Mouse (Mus musculus): ENCODE data around the gene Ano3.
"Not testable (repeated sequence)": the region's sequence is repeated elsewhere in the genome, so short reads cannot be mapped to it uniquely, and the experiment has no call there.

Gene Ano3

GRCm38 (mm10) chr2:110950823-110951222, at the start of gene Ano3:
TSS of gene Ano3 (minus strand) at chr2:110950923.
- in situ Hi-C loops (cut with MboI; ENCODE audit: low sequenced_read_pairs): not testable (repeated sequence)

DNA sequence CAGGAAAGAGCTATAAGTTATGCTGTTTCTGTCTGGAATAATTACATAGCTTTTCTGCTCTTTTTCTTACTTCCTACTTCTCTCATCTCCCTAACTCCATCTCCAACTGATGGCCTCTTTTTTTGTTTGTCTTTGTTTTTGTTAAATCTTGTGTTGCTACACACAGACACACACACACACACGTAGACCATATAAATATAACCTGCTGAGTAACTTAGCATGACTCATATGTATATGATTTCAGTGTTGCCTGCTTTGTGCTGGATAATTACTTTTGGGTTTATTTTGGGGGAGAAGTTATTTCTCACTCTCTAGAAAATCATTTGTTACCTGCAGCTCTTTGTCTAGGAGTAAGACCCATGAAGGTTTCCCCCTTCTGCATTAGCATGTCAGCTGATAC, 39.3 kb upstream of the Ano3 start:
- in situ Hi-C loops (cut with MboI; ENCODE audit: low sequenced_read_pairs): no loop called here

- in situ Hi-C loops (cut with MboI; ENCODE audit: low sequenced_read_pairs): no loop called here
Observed at GRCm38 (mm10) chr2:110989539-110989938, 38.8 kb upstream of the Ano3 start.

DNA sequence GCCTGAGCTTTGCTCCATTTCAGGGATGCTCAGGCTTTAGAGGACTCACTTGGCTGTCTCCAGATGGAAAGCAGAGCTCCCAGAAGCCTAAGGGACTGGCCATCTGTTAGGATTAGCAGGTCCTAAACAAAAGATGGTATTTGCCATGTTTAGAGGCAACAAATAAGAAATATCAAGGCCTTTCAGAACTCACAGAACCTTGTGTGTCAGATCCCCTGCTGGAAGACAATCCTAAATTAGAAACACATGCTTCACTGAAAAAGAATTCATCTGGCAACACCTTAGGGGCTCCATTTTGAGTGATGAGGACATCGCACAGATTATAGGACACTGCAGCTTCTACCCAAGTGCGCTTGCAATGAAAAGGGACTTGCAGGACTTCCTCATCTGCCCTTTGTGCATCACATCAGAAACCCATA, 35.1 kb upstream of the Ano3 start:
- in situ Hi-C loops (cut with MboI; ENCODE audit: low sequenced_read_pairs): no loop called here

DNA sequence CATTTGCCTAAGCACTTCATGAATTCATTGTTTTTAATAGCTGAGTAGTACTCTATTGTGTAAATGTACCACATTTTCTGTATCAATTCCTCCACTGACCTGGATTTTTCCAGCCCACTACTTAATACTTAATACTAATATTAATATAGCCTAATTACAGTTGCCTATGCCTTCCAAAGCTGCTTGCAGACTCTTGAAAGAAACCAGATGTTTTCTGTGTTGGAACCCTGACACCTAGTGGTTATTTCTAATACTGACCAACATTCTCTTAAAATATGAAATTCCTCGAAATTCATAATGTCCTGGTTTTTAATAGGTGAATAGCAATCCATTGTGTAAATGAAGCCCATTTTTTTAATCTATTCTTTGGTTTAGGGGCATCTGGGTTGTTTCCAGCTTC, 31.0 kb upstream of the Ano3 start:
- in situ Hi-C loops (cut with MboI; ENCODE audit: low sequenced_read_pairs): no loop called here

DNA sequence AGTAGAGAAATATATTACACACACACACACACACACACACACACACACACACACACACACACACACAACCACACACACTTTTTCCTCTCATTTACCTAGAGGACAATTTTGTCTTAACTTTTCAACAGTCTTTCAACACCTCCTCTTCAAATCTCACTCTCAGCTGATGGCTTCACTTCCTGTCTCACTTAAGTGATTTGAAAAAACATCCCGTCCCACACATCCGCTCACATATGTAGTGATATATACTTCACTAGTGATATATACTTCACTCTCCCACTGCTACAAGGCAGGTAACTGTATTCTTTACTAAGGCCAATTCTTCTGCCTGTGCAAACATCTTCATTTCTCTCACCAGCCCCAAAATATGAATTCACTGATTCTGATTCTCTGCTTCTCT, 28.9 kb upstream of the Ano3 start:
- in situ Hi-C loops (cut with MboI; ENCODE audit: low sequenced_read_pairs): no loop called here

GRCm38 (mm10) chr2:110976871-110977270, 26.1 kb upstream of the Ano3 start:
- in situ Hi-C loops (cut with MboI; ENCODE audit: low sequenced_read_pairs): no loop called here

GRCm38 (mm10) chr2:110970158-110970557, 19.4 kb upstream of the Ano3 start:
- in situ Hi-C loops (cut with MboI; ENCODE audit: low sequenced_read_pairs): no loop called here

- in situ Hi-C loops (cut with MboI; ENCODE audit: low sequenced_read_pairs): no loop called here
Observed at GRCm38 (mm10) chr2:110965398-110965797, 14.7 kb upstream of the Ano3 start.

GRCm38 (mm10) chr2:110950432-110950803, 305 bp downstream of the Ano3 start:
- in situ Hi-C loops (cut with MboI; ENCODE audit: low sequenced_read_pairs): no loop called here

DNA sequence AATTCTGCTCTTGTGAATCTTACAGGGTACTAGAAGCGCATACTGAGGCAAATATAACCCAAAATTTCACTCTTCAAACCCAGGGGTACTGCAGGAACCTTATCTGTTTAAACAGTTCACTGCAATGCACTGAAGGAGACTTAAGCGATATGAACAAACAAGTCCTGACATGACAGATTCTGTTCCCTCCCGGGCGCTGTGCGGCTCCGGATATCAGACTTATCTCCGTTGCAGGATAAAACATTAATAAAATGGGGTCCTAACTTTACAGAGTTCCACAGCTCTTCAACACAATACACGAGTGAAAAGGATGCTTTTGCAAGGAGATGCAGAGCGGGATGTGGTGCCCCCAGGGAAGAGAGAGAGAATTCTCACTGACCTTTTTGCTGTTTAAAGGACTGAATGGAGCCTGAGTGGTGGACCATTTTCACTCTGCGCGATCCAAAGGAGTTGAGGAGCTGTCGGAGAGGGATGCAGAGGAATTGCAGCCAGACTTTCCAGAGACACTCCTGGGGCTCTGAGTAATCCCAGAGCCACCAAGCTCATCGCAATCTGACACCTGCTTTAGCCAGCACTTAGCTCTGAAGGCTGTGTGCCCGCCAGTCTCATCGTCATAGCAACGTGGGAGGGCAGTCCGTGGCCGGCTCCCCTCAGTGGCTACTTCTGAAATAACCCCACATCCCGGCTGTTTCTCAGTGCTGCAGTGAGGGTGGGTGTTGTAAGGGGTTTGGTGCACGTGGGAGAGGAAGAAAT, 868 bp downstream of the Ano3 start:
- in situ Hi-C loops (cut with MboI; ENCODE audit: low sequenced_read_pairs): no loop called here

DNA sequence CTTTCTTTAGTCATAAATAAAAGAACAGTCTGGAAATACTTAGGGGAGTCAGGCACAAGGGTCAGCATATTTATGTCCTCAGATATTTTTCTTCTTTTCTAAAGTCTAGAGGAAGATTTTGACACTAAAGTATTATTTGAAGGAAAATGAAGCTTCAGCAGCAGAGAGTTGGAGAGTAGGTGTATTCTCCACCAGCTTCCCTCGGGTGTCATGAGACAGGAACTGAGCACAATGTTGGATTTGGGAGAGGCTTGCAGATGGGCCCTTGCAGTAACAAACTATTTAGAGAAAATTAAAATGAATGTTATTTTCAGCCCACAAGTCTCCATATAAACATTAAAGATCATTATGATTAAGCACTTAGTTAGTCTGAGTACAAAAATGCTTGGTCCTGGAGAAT, 5.6 kb downstream of the Ano3 start:
- in situ Hi-C loops (cut with MboI; ENCODE audit: low sequenced_read_pairs): no loop called here

GRCm38 (mm10) chr2:110935691-110936090, 15.0 kb downstream of the Ano3 start:
- in situ Hi-C loops (cut with MboI; ENCODE audit: low sequenced_read_pairs): no loop called here

- in situ Hi-C loops (cut with MboI; ENCODE audit: low sequenced_read_pairs): no loop called here
Observed at GRCm38 (mm10) chr2:110929126-110929525, 21.6 kb downstream of the Ano3 start.

DNA sequence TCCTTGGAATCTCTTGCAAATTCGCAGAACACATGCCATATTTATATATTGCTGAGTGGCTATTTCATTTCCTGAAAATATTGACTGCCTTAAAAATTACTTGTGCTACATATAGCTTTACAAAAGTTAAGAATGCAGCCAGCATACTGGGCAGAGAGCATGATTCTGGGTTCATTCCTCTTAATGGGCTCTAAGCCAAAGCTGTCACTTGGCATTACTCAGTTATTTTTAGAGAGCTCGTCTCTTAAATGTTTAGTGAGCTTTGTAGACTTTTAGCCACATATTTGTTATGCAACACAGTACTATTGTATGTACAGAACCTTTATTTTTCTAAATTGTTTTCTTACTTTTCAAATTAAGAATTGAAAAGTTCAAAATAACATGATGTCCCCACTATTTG, 41.2 kb downstream of the Ano3 start:
- in situ Hi-C loops (cut with MboI; ENCODE audit: low sequenced_read_pairs): no loop called here

- in situ Hi-C loops (cut with MboI; ENCODE audit: low sequenced_read_pairs): no loop called here
Observed at GRCm38 (mm10) chr2:110906473-110906872, 44.2 kb downstream of the Ano3 start.

DNA sequence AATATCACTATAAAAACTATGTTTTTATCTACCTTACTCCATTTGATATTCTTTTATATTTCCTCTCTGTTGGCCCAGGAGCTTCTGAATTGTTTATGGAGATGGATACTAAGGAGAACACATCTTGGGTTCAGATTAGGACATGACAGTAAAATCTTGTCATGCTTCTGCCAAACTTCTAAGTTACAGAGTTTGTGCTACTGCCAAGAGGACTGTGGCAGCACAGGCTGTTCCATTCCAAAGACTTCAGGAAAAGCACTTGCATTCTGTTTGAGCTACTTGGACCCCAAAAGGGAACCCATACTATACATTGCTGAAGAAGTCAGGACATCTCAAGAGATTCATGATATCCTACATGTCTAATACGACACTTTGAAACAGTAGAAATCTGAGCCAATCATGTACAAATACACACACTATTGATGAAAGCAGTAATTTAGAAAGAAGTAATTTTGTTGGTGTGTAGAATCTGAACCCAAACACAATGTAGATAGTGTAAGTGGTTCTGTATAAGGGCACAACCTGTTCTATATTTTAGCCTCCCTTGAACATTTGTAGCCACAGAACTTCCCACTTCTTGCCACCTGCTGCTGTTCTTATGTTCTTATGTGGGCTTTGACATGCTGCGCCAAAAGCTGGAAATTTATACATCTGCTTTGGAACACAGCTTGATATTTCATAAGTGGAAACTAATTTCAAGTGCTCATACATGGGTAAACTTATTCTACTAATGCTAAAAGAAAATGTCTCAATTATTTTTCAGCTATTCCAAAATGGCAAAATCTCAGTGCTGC, 54.0 kb downstream of the Ano3 start:
- in situ Hi-C loops (cut with MboI; ENCODE audit: low sequenced_read_pairs): no loop called here

DNA sequence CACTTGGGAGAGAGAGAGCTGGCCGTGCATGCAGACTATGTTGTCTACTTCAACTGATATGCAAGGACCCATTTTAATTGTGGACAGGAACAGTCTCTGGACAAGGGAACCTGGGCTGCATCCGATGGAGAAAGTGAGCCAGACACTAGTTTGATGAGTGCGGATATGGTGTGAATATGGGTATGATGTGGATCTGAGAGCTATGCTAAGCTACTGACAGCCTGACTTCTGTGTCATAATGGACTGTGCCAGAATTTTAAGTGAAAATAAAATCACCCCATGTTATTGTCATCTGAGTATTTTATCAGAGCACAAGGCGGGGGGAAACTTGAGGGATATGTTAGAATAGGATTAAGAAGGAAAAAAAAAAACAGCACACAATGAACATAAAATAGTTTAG, 79.1 kb downstream of the Ano3 start:
- in situ Hi-C loops (cut with MboI; ENCODE audit: low sequenced_read_pairs): no loop called here

- in situ Hi-C loops (cut with MboI; ENCODE audit: low sequenced_read_pairs): no loop called here
Observed at GRCm38 (mm10) chr2:110865584-110865983, 85.1 kb downstream of the Ano3 start.

DNA sequence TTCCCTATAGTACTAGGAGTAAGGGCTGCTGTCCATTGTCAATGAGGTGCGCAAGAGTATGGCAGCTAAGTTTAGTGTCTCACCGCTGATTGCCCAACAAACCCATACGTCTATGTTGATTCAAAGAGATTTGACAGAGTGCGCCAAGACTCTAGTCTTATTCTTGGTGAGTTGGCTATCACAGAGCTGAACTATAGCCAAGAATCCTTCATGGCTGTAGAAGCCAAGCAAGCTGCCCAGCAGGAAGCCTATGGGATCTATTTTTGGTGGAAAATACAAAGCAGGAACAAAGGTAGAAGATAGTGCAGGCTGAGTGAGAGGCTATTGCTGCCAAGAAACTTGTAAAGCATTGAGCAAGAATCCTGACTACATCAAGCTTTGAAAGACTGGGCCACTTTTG, 87.3 kb downstream of the Ano3 start:
- in situ Hi-C loops (cut with MboI; ENCODE audit: low sequenced_read_pairs): no loop called here

DNA sequence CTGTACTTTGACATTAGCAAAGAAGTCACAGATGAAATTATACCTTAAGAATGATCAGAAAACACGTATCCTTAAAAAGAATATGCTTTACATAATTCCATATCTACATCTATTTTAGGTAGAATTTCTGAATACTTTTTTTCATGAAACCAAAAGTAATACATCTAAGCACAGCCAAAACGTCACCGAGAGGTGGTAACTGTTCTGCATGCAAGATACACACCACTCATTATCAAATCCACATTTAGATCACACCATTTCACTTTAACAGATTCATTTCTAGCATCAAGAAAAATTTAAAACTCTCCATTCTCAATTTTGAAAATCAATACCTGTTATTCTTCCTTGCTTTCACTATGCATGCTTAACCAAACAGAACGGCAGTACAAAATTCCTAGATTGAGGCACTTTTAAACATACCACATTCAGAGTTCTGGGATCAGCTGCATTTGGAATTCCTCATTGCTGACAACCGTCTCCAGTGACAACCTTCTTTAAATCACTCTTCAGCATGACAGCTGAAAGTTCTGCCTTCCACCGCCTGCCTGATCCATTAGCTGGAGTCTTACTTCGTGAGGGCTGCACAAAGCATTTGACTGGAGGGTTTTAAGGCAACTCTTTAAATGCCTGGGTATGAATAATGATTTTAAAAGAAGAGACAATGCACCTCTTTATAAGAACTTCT, 111.0 kb downstream of the Ano3 start:
- in situ Hi-C loops (cut with MboI; ENCODE audit: low sequenced_read_pairs): no loop called here

DNA sequence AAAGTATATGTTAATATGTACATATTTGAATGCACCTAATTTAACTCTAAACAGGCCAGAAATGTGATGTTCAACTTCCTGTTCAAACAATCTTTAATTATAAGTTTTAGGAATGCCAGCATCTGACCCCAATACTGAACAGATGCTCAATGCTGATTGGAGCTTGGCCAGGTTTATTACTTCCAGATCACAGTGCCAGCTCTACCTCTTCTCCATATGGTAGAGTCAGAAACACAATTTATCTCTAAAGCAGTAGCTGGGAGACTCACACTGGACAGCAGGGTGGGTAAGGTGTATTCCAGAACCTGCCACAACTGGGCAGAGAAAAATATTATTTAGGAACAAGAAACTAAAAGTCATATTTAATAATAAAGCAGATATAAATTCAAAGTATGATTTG, 134.5 kb downstream of the Ano3 start:
- in situ Hi-C loops (cut with MboI; ENCODE audit: low sequenced_read_pairs): no loop called here

All from CH12F3 (cell line).